Mouse (Mus musculus) intestine, embryonic 15.5 days (tissue): Measurements from ENCODE around the gene Cep68. TPM values are rescaled to one million over a fixed set of nuclear protein-coding genes. Genes with fewer than 3 reads are reported as not detected.
"Not testable (repeated sequence)": the region's sequence is repeated elsewhere in the genome, so short reads cannot be mapped to it uniquely, and the experiment has no call there.

ENCODE experiments used
- ATAC-seq: fragments of 200-750 bp; cut with Nextera tagmentation; 2 replicates; pipeline ENCODE4 v1.8.0; 2017; ENCODE audit warnings: moderate TSS enrichment, moderate library complexity
- H3K27ac ChIP-seq: fragments of 300-500 bp; sonication (generic); 2 replicates; pipeline ENCODE4 v1.5.1; 2015; ENCODE audit warnings: mild to moderate bottlenecking, inconsistent platforms
- H3K27me3 ChIP-seq: fragments of 300-500 bp; sonication (generic); replicated peaks from 2 replicates; pipeline ENCODE4 v1.6.1; 2015; ENCODE audit warnings: inconsistent platforms
- H3K36me3 ChIP-seq: fragments of 300-500 bp; sonication (generic); 2 replicates; pipeline ENCODE4 v1.6.1; 2015; ENCODE audit warnings: inconsistent platforms
- H3K4me1 ChIP-seq: fragments of 300-500 bp; sonication (generic); replicated peaks from 2 replicates; pipeline ENCODE4 v1.6.1; 2015; ENCODE audit warnings: inconsistent platforms
- H3K4me2 ChIP-seq: fragments of 300-500 bp; sonication (generic); replicated peaks from 2 replicates; pipeline ENCODE4 v1.6.1; 2015; ENCODE audit warnings: mild to moderate bottlenecking, inconsistent platforms
- H3K4me3 ChIP-seq: fragments of 300-500 bp; sonication (generic); replicated peaks from 2 replicates; pipeline ENCODE4 v1.5.1; 2015; ENCODE audit warnings: inconsistent platforms
- H3K9ac ChIP-seq: fragments of 300-500 bp; sonication (generic); 2 replicates; pipeline ENCODE4 v1.6.1; 2015; ENCODE audit warnings: inconsistent platforms
- H3K9me3 ChIP-seq: fragments of 300-500 bp; sonication (generic); 2 replicates; pipeline ENCODE4 v1.6.1; 2016; ENCODE audit warnings: inconsistent platforms
- WGBS: fragments of 180-500 bp; shearing (Covaris S2); methylation state at CpG from one replicate; pipeline ENCODE4 v1.1.7; 2015; 5-methylcytosine and 5-hydroxymethylcytosine counted together
- polyA plus RNA-seq: library from polyadenylated mRNA; unstranded; fragments of >200 nt; fragmentation: Nextera tagmentation; extraction: Ambion mirVana; gene quantifications from 2 replicates; pipeline ENCODE4 v1.2.1, GENCODE M21; 2015

Cep68 gene
- polyA plus RNA-seq, 1 experiment from 2014 or later, result 24.5 TPM

- no peak for ATAC-seq
- Histone ChIP-seq H3K4me3 (no peak overlapping the region), H3K27me3 (no peaks in the 10 kb centered on the region), H3K4me1 (no peaks in the 10 kb centered on the region), H3K27ac (no peak overlapping the region), H3K9ac (no peak overlapping the region), H3K4me2 (no peak overlapping the region), H3K36me3 (peaks cover 34% of the 10 kb centered on the region), H3K9me3 (no peaks in the 10 kb centered on the region)
- 94% methylated on average over 3 of the region's 3 CpGs for WGBS
Observed at GRCm38 (mm10) chr11:20237976-20238375, 11.3 kb downstream of the Cep68 start.

GRCm38 (mm10) chr11:20237018-20237417, 12.2 kb downstream of the Cep68 start:
- Histone ChIP-seq H3K9me3 (no peaks in the 10 kb centered on the region), H3K4me3 (no peak overlapping the region), H3K4me2 (no peak overlapping the region), H3K27me3 (no peaks in the 10 kb centered on the region), H3K27ac (no peak overlapping the region), H3K4me1 (no peaks in the 10 kb centered on the region), H3K9ac (no peak overlapping the region), H3K36me3 (peaks cover 34% of the 10 kb centered on the region)
- ATAC-seq, result no peak
- WGBS, result 92% methylated on average over 7 of the region's 7 CpGs

- no peak overlapping the region for H3K27ac ChIP-seq
- H3K4me1 ChIP-seq, result no peaks in the 10 kb centered on the region
- ATAC-seq, result no peak
- H3K27me3 ChIP-seq, result no peaks in the 10 kb centered on the region
- H3K4me3 ChIP-seq, result no peak overlapping the region
- H3K4me2 ChIP-seq, result no peak overlapping the region
- no peak overlapping the region for H3K9ac ChIP-seq
- whole genome bisulfite sequencing, result 75% methylated on average over 3 of the region's 3 CpGs
- H3K36me3 ChIP-seq, result peaks cover 32% of the 10 kb centered on the region
- no peaks in the 10 kb centered on the region for H3K9me3 ChIP-seq
Observed at GRCm38 (mm10) chr11:20234233-20234632, 15.0 kb downstream of the Cep68 start.

- peak; percentile 8; the same call in 1 of the 2 replicates for ATAC-seq
- no peak overlapping the region for H3K4me3 ChIP-seq
- peaks cover 32% of the 10 kb centered on the region for H3K36me3 ChIP-seq
- H3K4me2 ChIP-seq, result no peak overlapping the region
- H3K9ac ChIP-seq, result no peak overlapping the region
- 73% methylated on average over 5 of the region's 5 CpGs for whole genome bisulfite sequencing
- no peaks in the 10 kb centered on the region for H3K27me3 ChIP-seq
- no peaks in the 10 kb centered on the region for H3K9me3 ChIP-seq
- H3K4me1 ChIP-seq, result no peaks in the 10 kb centered on the region
- H3K27ac ChIP-seq, result no peak overlapping the region
Observed at GRCm38 (mm10) chr11:20232016-20232755, 17.0 kb downstream of the Cep68 start.

GRCm38 (mm10) chr11:20231128-20231878, 17.9 kb downstream of the Cep68 start:
- Histone ChIP-seq H3K27ac (peak overlapping the region; percentile 51; the same call in 1 of the 2 replicates), H3K4me2 (no peak overlapping the region), H3K36me3 (peaks cover 28% of the 10 kb centered on the region), H3K9me3 (no peaks in the 10 kb centered on the region), H3K27me3 (no peaks in the 10 kb centered on the region), H3K4me3 (no peak overlapping the region), H3K9ac (no peak overlapping the region), H3K4me1 (no peaks in the 10 kb centered on the region)
- peak; percentile 60 for ATAC-seq
- 68% methylated on average over 8 of the region's 8 CpGs for WGBS

GRCm38 (mm10) chr11:20230286-20230685, 18.9 kb downstream of the Cep68 start:
- Histone ChIP-seq H3K9ac (no peak overlapping the region), H3K9me3 (no peaks in the 10 kb centered on the region), H3K27ac (no peak overlapping the region), H3K4me2 (no peak overlapping the region), H3K27me3 (no peaks in the 10 kb centered on the region), H3K4me1 (no peaks in the 10 kb centered on the region), H3K4me3 (no peak overlapping the region), H3K36me3 (peaks cover 20% of the 10 kb centered on the region)
- no peak for ATAC-seq
- WGBS, result 73% methylated on average over 1 of the region's 1 CpGs

GRCm38 (mm10) chr11:20229311-20229710, 19.9 kb downstream of the Cep68 start:
- 85% methylated on average over 4 of the region's 4 CpGs for WGBS
- no peaks in the 10 kb centered on the region for H3K4me1 ChIP-seq
- peaks cover 22% of the 10 kb centered on the region for H3K36me3 ChIP-seq
- no peak overlapping the region for H3K4me2 ChIP-seq
- H3K4me3 ChIP-seq, result no peak overlapping the region
- no peak overlapping the region for H3K27ac ChIP-seq
- no peak overlapping the region for H3K9ac ChIP-seq
- no peaks in the 10 kb centered on the region for H3K27me3 ChIP-seq
- H3K9me3 ChIP-seq, result no peaks in the 10 kb centered on the region
- ATAC-seq, result no peak

- no peaks in the 10 kb centered on the region for H3K4me1 ChIP-seq
- 80% methylated on average over 5 of the region's 5 CpGs for WGBS
- no peak overlapping the region for H3K4me2 ChIP-seq
- no peak overlapping the region for H3K9ac ChIP-seq
- H3K4me3 ChIP-seq, result no peak overlapping the region
- H3K27ac ChIP-seq, result no peak overlapping the region
- no peak for ATAC-seq
- peaks cover 25% of the 10 kb centered on the region for H3K36me3 ChIP-seq
- no peaks in the 10 kb centered on the region for H3K9me3 ChIP-seq
- H3K27me3 ChIP-seq, result no peaks in the 10 kb centered on the region
Observed at GRCm38 (mm10) chr11:20228666-20229065, 20.6 kb downstream of the Cep68 start.

- H3K36me3 ChIP-seq, result peaks cover 21% of the 10 kb centered on the region
- H3K27me3 ChIP-seq, result no peaks in the 10 kb centered on the region
- H3K27ac ChIP-seq, result no peak overlapping the region
- no peak for ATAC-seq
- no peaks in the 10 kb centered on the region for H3K9me3 ChIP-seq
- no peak overlapping the region for H3K9ac ChIP-seq
- WGBS, result 95% methylated on average over 4 of the region's 4 CpGs
- H3K4me1 ChIP-seq, result no peaks in the 10 kb centered on the region
- H3K4me3 ChIP-seq, result no peak overlapping the region
- no peak overlapping the region for H3K4me2 ChIP-seq
Observed at GRCm38 (mm10) chr11:20225938-20226337, 23.3 kb downstream of the Cep68 start.

GRCm38 (mm10) chr11:20224196-20224595, 25.0 kb downstream of the Cep68 start:
- no peak for ATAC-seq
- 74% methylated on average over 6 of the region's 6 CpGs for WGBS
- Histone ChIP-seq H3K27ac (no peak overlapping the region), H3K36me3 (peaks cover 17% of the 10 kb centered on the region), H3K27me3 (no peaks in the 10 kb centered on the region), H3K9ac (no peak overlapping the region), H3K9me3 (no peaks in the 10 kb centered on the region), H3K4me2 (no peak overlapping the region), H3K4me3 (no peak overlapping the region), H3K4me1 (no peaks in the 10 kb centered on the region)

GRCm38 (mm10) chr11:20221671-20222070, 27.6 kb downstream of the Cep68 start:
- H3K4me3 ChIP-seq, ATAC-seq, H3K27ac ChIP-seq, H3K9me3 ChIP-seq, H3K27me3 ChIP-seq, H3K4me2 ChIP-seq, H3K9ac ChIP-seq, H3K4me1 ChIP-seq: not testable (repeated sequence)
- peaks cover 17% of the 10 kb centered on the region; the same call in 1 of the 2 replicates for H3K36me3 ChIP-seq
- WGBS, result 100% methylated on average over 1 of the region's 1 CpGs

- Histone ChIP-seq H3K27ac (no peak overlapping the region), H3K27me3 (no peaks in the 10 kb centered on the region), H3K4me2 (no peak overlapping the region), H3K4me3 (no peak overlapping the region), H3K36me3 (peaks cover 8% of the 10 kb centered on the region; the same call in 1 of the 2 replicates), H3K9me3 (no peaks in the 10 kb centered on the region), H3K4me1 (no peaks in the 10 kb centered on the region), H3K9ac (no peak overlapping the region)
- 97% methylated on average over 1 of the region's 1 CpGs for WGBS
- no peak for ATAC-seq
Observed at GRCm38 (mm10) chr11:20217227-20217626, 32.0 kb downstream of the Cep68 start.
